Mouse (Mus musculus) c-Kit-positive CD71-negative TER-119-negative erythroid progenitor cells, embryonic 14.5 days (primary cell): ENCODE results near the gene Osbpl9.
A peak's percentile ranks its signal among the peaks of the same experiment; 100 is the strongest.

Experiments used
- DNase-seq: peaks from one replicate; pipeline ENCODE4 v3.0.0-alpha.2; 2013; ENCODE audit warnings: low read depth

Gene Osbpl9

GRCm38 (mm10) chr4:109134955-109135354, 67.1 kb downstream of the Osbpl9 start:
- no peak for DNase-seq

- no peak for DNase-seq
Measured at GRCm38 (mm10) chr4:109131256-109131872, 70.7 kb downstream of the Osbpl9 start.

- no peak for DNase-seq
Measured at GRCm38 (mm10) chr4:109128971-109129370, 73.1 kb downstream of the Osbpl9 start.

- no peak for DNase-seq
Measured at GRCm38 (mm10) chr4:109128017-109128416, 74.1 kb downstream of the Osbpl9 start.

- no peak for DNase-seq
Measured at GRCm38 (mm10) chr4:109126834-109127564, 75.1 kb downstream of the Osbpl9 start.

- DNase-seq: no peak
Measured at GRCm38 (mm10) chr4:109125746-109126425, 76.2 kb downstream of the Osbpl9 start.

GRCm38 (mm10) chr4:109122830-109123555, 79.1 kb downstream of the Osbpl9 start:
- no peak for DNase-seq

GRCm38 (mm10) chr4:109120735-109121134, 81.3 kb downstream of the Osbpl9 start:
- no peak for DNase-seq

- no peak for DNase-seq
Measured at GRCm38 (mm10) chr4:109119641-109120125, 82.4 kb downstream of the Osbpl9 start.

GRCm38 (mm10) chr4:109118327-109118659, 83.8 kb downstream of the Osbpl9 start:
- no peak for DNase-seq

- peak; percentile 82 for DNase-seq
Measured at GRCm38 (mm10) chr4:109117596-109118326, 84.3 kb downstream of the Osbpl9 start.

- no peak for DNase-seq
Measured at GRCm38 (mm10) chr4:109116938-109117337, 85.1 kb downstream of the Osbpl9 start.

- DNase-seq: no peak
Measured at GRCm38 (mm10) chr4:109116494-109116893, 85.6 kb downstream of the Osbpl9 start.

GRCm38 (mm10) chr4:109115742-109116141, 86.3 kb downstream of the Osbpl9 start:
- no peak for DNase-seq

GRCm38 (mm10) chr4:109114308-109114707, 87.8 kb downstream of the Osbpl9 start:
- DNase-seq: no peak

- DNase-seq: no peak
Measured at GRCm38 (mm10) chr4:109112915-109113505, 89.1 kb downstream of the Osbpl9 start.

- no peak for DNase-seq
Measured at GRCm38 (mm10) chr4:109110978-109111377, 91.1 kb downstream of the Osbpl9 start.

GRCm38 (mm10) chr4:109109686-109110085, 92.4 kb downstream of the Osbpl9 start:
- no peak for DNase-seq

- DNase-seq: no peak
Measured at GRCm38 (mm10) chr4:109109012-109109411, 93.1 kb downstream of the Osbpl9 start.

- no peak for DNase-seq
Measured at GRCm38 (mm10) chr4:109106594-109106993, 95.5 kb downstream of the Osbpl9 start.

GRCm38 (mm10) chr4:109106034-109106433, 96.0 kb downstream of the Osbpl9 start:
- DNase-seq: no peak
